Mouse (Mus musculus) embryonic facial prominence, embryonic 12.5 days (tissue): ENCODE measurements around the gene Napepld. TPM values are rescaled to one million over a fixed set of nuclear protein-coding genes. Genes with fewer than 3 reads are reported as not detected.
A peak's percentile ranks its signal among the peaks of the same experiment; 100 is the strongest.
"Not testable (repeated sequence)": the region's sequence is repeated elsewhere in the genome, so short reads cannot be mapped to it uniquely, and the experiment has no call there.

Experiments used
- ATAC-seq: fragments of 200-750 bp; cut with Nextera tagmentation; 2 replicates; pipeline ENCODE4 v1.8.0; 2017; ENCODE audit not compliant: insufficient number of reproducible peaks, insufficient read depth, low FRiP score, low TSS enrichment
- H3K27ac ChIP-seq: fragments of 300-500 bp; sonication (generic); 2 replicates; pipeline ENCODE4 v1.5.1; 2016; ENCODE audit warnings: mild to moderate bottlenecking
- H3K27me3 ChIP-seq: fragments of 300-500 bp; sonication (generic); 2 replicates; pipeline ENCODE4 v1.6.1; 2016; ENCODE audit warnings: mild to moderate bottlenecking, moderate library complexity
- H3K36me3 ChIP-seq: fragments of 300-500 bp; sonication (generic); 2 replicates; pipeline ENCODE4 v1.6.1; 2016; ENCODE audit warnings: mild to moderate bottlenecking
- H3K4me1 ChIP-seq: fragments of 300-500 bp; sonication (generic); 2 replicates; pipeline ENCODE4 v1.6.1; 2016
- H3K4me2 ChIP-seq: fragments of 300-500 bp; sonication (generic); replicated peaks from 2 replicates; pipeline ENCODE4 v1.6.1; 2016; ENCODE audit warnings: mild to moderate bottlenecking, moderate library complexity
- H3K4me3 ChIP-seq: fragments of 300-500 bp; sonication (generic); 2 replicates; pipeline ENCODE4 v1.5.1; 2016; ENCODE audit warnings: mild to moderate bottlenecking
- H3K9ac ChIP-seq: fragments of 300-500 bp; sonication (generic); 2 replicates; pipeline ENCODE4 v1.6.1; 2016; ENCODE audit warnings: mild to moderate bottlenecking, moderate library complexity
- H3K9me3 ChIP-seq: fragments of 300-500 bp; sonication (generic); 2 replicates; pipeline ENCODE4 v1.6.1; 2016; ENCODE audit warnings: mild to moderate bottlenecking, moderate library complexity
- WGBS: fragments of 180-500 bp; shearing (Covaris S2); methylation state at CpG from one replicate; pipeline ENCODE4 v1.1.7; 2016; 5-methylcytosine and 5-hydroxymethylcytosine counted together
- polyA plus RNA-seq: library from polyadenylated mRNA; unstranded; fragments of >200 nt; fragmentation: Nextera tagmentation; extraction: Ambion mirVana; gene quantifications from 2 replicates; pipeline ENCODE4 v1.2.1, GENCODE M21; 2016

The Napepld gene
- polyA plus RNA-seq, 1 experiment from 2014 or later, result 3.2 TPM

DNA sequence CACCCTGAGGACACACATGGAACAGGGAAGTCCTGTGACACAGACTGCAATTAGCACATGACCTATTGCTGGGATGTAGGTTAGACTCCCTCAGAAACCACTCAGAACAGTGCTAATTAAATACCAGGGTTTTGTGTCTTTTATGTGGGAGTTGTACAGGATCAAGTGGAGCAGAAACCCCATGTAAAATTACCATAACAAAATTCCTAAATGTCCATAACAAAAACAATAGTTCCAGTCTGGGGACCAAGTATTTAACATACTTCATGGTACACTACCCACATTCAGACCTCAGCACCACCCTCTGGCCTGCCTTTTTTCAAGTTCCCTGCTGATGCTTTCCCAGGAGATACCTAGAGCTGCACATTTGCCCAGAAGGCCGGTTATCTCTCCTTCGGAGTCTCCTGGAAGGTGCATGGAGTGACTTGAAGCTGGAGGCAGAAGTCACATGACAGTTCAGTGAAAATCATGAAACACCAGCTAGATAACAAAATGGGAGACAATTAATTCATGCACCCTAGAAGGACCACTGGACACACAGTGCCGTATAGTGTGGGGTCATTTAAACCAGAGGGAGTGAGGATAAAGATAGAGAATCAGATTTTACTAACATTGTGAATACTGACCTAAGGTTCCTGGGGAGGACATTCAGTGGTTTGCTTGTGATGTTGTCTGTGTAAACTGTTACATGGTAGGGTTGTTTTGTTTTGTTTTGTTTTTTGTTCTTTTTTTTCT is 31.1 kb upstream of the Napepld start:
- Histone ChIP-seq H3K4me2 (no peak overlapping the region), H3K4me1 (no peaks in the 10 kb centered on the region), H3K4me3 (no peak overlapping the region), H3K27ac (0 out of 2 replicates have a peak overlapping the region, but pooled peaks have one; percentile 23), H3K27me3 (no peaks in the 10 kb centered on the region), H3K9me3 (no peaks in the 10 kb centered on the region), H3K36me3 (no peaks in the 10 kb centered on the region), H3K9ac (no peak overlapping the region)
- peak; percentile 35; the same call in 1 of the 2 replicates for ATAC-seq
- 65% methylated on average over 3 of the region's 3 CpGs for WGBS

DNA sequence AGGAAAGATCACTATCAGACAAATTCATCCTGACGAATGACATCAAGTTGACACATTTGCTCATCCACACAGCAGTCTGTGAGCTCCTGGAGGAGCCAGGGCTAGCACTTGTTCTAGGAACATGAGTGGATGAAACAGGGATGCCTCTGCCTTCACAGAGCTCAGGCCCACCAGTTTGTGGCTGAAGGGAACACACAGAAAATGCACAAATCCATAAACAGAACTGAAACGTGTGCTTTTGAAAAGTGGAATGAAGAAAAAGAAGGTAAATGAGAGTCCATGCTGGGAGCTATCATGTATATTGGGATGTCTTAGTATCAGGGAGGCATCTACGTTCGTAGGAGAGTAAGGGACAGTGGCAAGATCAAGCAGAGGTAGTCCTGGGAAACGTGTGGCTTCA is 27.9 kb upstream of the Napepld start:
- no peaks in the 10 kb centered on the region for H3K36me3 ChIP-seq
- no peak overlapping the region for H3K4me3 ChIP-seq
- no peak for ATAC-seq
- H3K27ac ChIP-seq, result no peak overlapping the region
- H3K9me3 ChIP-seq, result no peaks in the 10 kb centered on the region
- H3K27me3 ChIP-seq, result no peaks in the 10 kb centered on the region
- H3K4me1 ChIP-seq, result 0 out of 2 replicates have a peak, but pooled peaks cover under 1% of the 10 kb centered on the region
- no peak overlapping the region for H3K4me2 ChIP-seq
- WGBS, result 76% methylated on average over 5 of the region's 5 CpGs
- H3K9ac ChIP-seq, result no peak overlapping the region

DNA sequence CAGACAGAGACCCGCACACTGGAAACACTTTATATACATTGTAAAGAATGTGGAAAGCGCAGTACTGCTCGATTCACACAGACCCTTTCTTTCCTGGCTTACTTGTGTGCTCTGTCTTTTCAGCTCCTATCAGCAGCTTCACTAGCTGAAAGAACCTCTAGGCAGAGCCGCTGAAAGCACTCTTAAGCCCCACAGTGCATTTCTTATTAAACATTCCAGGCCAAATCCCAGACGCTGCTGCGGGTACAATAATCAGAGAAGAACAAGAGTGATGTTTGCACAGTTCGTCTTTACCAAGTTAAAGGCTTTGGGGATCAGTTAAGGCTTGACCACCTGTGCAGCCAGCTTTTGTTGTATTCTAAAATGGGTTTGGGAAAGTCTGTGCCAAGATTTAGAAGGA is 23.7 kb upstream of the Napepld start:
- Histone ChIP-seq H3K27me3 (no peaks in the 10 kb centered on the region), H3K4me3 (no peak overlapping the region), H3K4me1 (0 out of 2 replicates have a peak, but pooled peaks cover 3% of the 10 kb centered on the region), H3K9ac (no peak overlapping the region), H3K36me3 (no peaks in the 10 kb centered on the region), H3K27ac (peak overlapping the region; percentile 48; the same call in 1 of the 2 replicates), H3K9me3 (no peaks in the 10 kb centered on the region), H3K4me2 (no peak overlapping the region)
- WGBS, result 49% methylated on average over 7 of the region's 7 CpGs
- ATAC-seq, result no peak

DNA sequence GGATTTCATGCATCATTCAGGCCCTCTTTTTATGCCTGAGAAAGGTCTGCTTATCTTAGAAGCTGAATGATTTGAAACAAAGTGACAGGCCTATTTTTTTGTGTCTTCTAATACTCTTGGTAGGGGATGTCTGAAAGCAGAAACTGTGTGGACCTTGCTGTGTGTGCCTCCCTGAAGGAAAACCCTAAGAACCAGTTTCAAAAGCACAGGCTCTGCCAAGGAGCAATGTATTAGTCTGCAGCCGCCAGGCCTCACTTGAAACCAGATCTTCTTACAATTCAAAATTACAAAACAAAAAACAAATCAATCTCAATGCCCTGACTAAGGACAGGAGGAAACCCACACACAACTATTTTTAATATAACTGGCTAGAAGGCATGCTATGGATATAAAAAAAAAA is 23.2 kb upstream of the Napepld start:
- Histone ChIP-seq H3K27ac (peak overlapping the region; percentile 48; the same call in 1 of the 2 replicates), H3K27me3 (no peaks in the 10 kb centered on the region), H3K4me3 (no peak overlapping the region), H3K9ac (no peak overlapping the region), H3K4me1 (0 out of 2 replicates have a peak, but pooled peaks cover 3% of the 10 kb centered on the region), H3K4me2 (no peak overlapping the region), H3K9me3 (no peaks in the 10 kb centered on the region), H3K36me3 (no peaks in the 10 kb centered on the region)
- 54% methylated on average over 1 of the region's 1 CpGs for WGBS
- no peak for ATAC-seq

DNA sequence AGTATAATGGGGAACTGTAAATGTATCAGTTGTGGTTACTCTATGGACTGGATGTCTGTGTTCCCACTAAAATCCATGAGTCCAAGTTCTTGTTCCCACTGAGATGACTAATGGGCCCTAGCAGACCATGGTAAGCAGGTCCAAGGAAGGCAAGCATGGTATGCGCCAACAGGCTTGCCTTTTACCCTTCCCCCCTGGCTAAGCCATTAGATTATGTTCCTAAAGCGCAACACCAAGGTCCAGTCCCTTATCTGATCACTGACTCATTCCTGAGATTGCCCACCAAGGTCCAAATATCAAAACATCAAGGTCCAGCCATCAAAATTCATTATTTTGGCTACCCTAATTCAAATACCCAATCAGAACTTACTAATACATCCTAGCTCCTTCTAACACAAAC is 18.0 kb upstream of the Napepld start:
- H3K27me3 ChIP-seq, result no peaks in the 10 kb centered on the region
- H3K4me1 ChIP-seq, result 0 out of 2 replicates have a peak, but pooled peaks cover 3% of the 10 kb centered on the region
- no peak overlapping the region for H3K27ac ChIP-seq
- no peaks in the 10 kb centered on the region for H3K9me3 ChIP-seq
- ATAC-seq, result no peak
- H3K4me2 ChIP-seq, result no peak overlapping the region
- no peaks in the 10 kb centered on the region for H3K36me3 ChIP-seq
- no peak overlapping the region for H3K4me3 ChIP-seq
- 83% methylated on average over 2 of the region's 2 CpGs for WGBS
- no peak overlapping the region for H3K9ac ChIP-seq

DNA sequence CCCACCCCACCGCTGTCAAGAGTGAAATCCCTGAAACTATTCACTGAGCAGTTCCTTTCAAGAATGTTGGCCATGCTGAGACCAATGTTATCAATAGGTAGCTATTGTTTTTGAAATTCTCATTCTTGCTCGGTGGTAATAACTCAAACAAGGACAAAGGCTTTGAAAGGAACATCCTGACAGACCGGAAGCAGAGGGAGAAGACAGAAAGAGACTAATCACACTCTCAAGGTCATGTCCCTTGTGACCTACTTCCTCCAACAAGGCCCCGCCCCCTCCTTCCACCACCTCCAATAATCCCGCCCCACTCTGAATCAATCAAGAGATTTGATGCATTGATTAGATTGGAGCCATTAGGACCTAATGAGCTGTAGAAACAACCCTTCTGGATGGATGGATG is 17.4 kb upstream of the Napepld start:
- ATAC-seq, result no peak
- 89% methylated on average over 5 of the region's 5 CpGs for WGBS
- Histone ChIP-seq H3K9me3 (no peaks in the 10 kb centered on the region), H3K27me3 (no peaks in the 10 kb centered on the region), H3K4me2 (no peak overlapping the region), H3K4me1 (no peaks in the 10 kb centered on the region), H3K4me3 (no peak overlapping the region), H3K36me3 (no peaks in the 10 kb centered on the region), H3K9ac (no peak overlapping the region), H3K27ac (no peak overlapping the region)

DNA sequence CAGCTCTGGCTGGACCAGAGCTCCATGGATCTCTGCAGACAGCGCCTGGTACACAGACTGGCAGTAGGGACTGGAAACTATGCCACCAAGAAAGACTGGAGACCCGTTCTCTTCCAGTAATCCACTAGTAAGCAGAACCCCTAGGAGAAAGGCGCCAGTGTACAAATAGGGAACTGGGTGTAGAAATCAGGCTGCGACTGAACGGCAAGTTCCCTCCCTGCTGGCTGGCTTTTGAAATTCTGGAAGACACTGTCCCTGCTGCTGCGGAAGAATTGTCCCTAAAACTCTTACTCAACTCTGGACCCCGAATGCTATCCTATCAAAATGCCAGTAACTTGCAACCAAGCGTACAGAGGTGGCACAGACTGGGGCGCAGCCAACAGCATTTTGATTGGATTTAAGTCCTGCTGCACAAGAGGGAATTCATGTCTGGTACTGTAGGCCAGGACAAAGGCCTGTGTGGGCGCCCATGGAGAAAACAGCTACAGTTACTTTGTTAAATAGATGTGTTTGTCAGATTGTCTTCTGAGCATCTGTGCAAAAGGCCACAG is 16.0 kb upstream of the Napepld start:
- Histone ChIP-seq H3K36me3 (no peaks in the 10 kb centered on the region), H3K4me3 (no peak overlapping the region), H3K9ac (no peak overlapping the region), H3K27ac (no peak overlapping the region), H3K27me3 (no peaks in the 10 kb centered on the region), H3K4me1 (no peaks in the 10 kb centered on the region), H3K4me2 (no peak overlapping the region), H3K9me3 (no peaks in the 10 kb centered on the region)
- no peak for ATAC-seq
- 87% methylated on average over 10 of the region's 10 CpGs for WGBS

DNA sequence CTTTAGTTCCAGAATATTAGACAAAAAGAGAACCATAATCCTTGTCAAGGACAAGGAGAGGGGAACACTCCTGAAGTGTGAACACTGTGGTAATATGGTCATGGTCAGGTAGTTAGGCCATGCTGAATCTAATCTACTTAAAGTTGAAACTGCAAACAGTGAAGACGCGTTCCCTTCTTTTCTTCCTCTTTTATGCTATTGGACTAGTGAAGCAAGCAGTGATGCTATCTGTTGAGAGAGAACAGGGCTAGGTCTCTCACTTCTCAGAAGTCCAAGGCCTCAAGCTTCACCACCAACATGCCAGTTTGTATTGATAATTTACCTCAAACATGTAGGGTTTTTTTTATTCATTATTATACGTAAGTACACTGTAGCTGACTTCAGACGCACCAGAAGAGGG is 13.3 kb upstream of the Napepld start:
- Histone ChIP-seq H3K27me3 (no peaks in the 10 kb centered on the region), H3K27ac (no peak overlapping the region), H3K9me3 (no peaks in the 10 kb centered on the region), H3K36me3 (no peaks in the 10 kb centered on the region), H3K4me1 (no peaks in the 10 kb centered on the region), H3K9ac (no peak overlapping the region), H3K4me3 (no peak overlapping the region), H3K4me2 (no peak overlapping the region)
- WGBS, result 90% methylated on average over 4 of the region's 4 CpGs
- no peak for ATAC-seq

DNA sequence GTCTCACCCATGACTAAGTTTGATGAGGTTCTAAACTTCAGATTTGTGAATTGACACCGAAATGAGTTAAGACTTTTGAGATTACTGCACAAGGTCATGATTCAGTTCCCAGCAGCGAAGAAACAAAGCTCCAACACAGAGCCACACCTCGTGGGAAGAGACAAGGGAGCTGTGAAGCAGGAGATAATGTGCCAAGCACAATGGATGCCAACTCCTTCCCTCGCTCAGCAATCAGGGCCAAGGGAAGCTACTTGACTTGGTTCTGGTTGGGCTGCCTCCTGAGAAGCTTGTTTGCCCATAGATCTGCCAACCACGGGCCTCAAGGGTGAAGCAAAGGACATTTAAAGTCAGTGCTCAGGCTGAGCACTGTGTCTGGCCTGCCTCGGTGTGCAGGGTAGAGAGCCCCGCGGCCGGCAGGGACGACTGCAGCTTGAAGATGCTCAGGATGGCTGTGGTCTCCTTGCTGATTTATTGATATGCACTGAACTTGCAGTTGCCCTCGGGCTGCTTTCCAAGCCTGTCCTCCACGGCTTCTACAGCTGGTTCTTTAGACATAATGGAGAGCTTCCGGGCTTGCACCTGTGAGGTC is 11.0 kb upstream of the Napepld start:
- Histone ChIP-seq H3K4me1 (no peaks in the 10 kb centered on the region), H3K4me3 (no peak overlapping the region), H3K27me3 (no peaks in the 10 kb centered on the region), H3K36me3 (no peaks in the 10 kb centered on the region), H3K4me2 (no peak overlapping the region), H3K27ac (no peak overlapping the region), H3K9ac (no peak overlapping the region), H3K9me3 (no peaks in the 10 kb centered on the region)
- no peak for ATAC-seq
- WGBS, result 80% methylated on average over 13 of the region's 13 CpGs

DNA sequence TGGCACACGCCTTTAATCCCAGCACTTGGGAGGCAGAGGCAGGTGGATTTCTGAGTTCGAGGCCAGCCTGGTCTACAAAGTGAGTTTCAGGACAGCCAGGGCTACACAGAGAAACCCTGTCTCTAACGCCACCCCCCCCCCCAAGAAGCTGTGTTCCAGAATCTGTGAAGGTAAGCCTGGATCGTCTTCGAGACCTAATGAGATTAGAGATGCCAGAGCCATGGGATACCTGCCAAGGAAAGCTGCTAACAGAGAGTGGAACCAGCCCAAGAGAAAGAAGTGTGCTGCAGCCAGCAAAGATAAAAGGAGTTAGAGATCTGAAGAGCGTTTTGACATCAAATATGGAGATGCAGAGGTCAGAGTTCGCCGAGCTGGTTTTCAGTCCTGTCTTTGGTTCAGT is 6.8 kb upstream of the Napepld start:
- not testable (repeated sequence) for H3K36me3 ChIP-seq, H3K27me3 ChIP-seq, H3K9me3 ChIP-seq, H3K4me3 ChIP-seq, H3K4me1 ChIP-seq, H3K9ac ChIP-seq, H3K27ac ChIP-seq, H3K4me2 ChIP-seq, ATAC-seq
- WGBS, result 87% methylated on average over 8 of the region's 8 CpGs

DNA sequence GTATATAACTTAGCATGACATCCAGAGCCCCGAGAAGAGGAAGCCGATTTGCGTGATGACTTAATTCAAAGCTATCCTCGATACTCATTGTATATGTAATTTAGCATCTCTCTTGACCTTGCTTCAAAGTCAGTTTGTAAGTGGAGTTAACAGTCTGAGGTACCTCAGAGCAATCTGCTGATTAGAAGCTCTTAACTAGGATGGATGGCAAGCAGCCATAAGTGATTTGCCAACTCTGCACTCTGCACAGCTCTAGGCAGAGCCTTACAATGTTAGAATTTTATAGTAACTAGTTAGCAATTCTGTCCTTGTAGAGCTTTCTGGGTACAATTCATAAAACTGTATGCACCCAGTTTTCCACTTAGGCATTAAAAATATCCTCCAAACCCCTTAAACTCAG is 5.3 kb upstream of the Napepld start:
- Histone ChIP-seq H3K4me3 (no peak overlapping the region), H3K9me3 (no peaks in the 10 kb centered on the region), H3K9ac (no peak overlapping the region), H3K36me3 (no peaks in the 10 kb centered on the region), H3K27ac (no peak overlapping the region), H3K27me3 (no peaks in the 10 kb centered on the region), H3K4me1 (no peaks in the 10 kb centered on the region), H3K4me2 (no peak overlapping the region)
- 89% methylated on average over 4 of the region's 4 CpGs for WGBS
- no peak for ATAC-seq

DNA sequence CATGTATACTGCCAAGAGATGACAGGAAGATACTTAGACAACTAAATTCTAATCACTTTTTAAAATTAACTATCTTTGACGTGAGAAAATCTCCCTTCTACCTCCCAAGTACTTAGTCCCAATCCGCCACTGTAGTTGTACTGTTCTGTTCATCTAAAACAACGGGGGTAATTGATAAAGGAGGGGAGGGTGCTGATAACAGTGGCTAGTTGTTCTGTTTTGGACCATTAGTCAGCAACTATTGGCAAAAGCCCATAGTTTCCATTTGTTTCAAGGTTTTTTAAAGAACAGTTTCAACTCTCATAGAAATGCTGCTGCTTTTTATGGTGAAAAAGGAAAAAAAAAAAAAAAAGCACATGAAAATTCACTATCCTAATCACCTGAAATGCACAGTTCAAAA is 2.5 kb upstream of the Napepld start:
- Histone ChIP-seq H3K4me2 (no peak overlapping the region), H3K36me3 (no peaks in the 10 kb centered on the region), H3K4me3 (no peak overlapping the region), H3K27ac (no peak overlapping the region), H3K4me1 (no peaks in the 10 kb centered on the region), H3K27me3 (no peaks in the 10 kb centered on the region), H3K9me3 (no peaks in the 10 kb centered on the region), H3K9ac (no peak overlapping the region)
- WGBS, result 78% methylated on average over 3 of the region's 3 CpGs
- no peak for ATAC-seq
